13 mouse cellular contexts compared by ENCODE assay signal in the genomic region with DNA sequence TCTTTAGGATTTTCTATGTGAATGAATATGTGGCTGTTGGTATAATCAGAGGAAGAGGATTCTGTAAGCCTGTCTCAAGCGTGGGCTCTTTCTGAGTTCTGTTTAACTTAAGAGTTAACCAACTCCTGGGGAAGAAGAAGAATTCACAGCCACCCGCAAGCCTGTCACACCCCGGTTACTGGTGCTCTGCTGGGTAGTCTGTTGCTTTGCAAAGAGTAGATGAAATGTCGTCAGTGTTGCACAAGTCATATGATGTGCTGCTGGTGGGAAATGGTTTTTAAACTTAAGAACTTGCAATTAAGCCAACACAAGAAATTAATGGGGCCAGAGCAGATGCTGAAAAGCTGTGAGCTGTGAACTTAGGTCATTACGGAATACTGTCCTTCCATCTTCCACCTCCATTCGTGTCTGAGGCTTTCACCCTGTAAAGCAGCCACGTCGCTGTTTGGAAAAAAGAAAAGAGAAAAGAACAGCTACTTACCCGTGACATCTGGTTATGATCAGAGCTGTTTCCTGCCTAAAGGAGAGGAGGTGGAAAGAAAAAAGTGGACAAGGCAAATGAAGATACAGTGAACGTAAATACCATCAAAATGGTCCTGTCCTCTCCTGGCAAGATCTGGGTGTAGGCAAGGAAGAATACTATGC. TPM values are rescaled to one million over a fixed set of nuclear protein-coding genes. Genes with fewer than 3 reads are reported as not detected.
DNase-seq lines count a peak whose midpoint lies in the region; ATAC-seq and TF ChIP-seq lines count a peak whose summit lies in the region.
"Had no signal": no experiment of that assay in that cellular context is flagged by ENCODE, and none has a peak within 500 bp of the region (broad histone marks: within the 10 kb centered on the region; RNA-seq: fewer than 3 reads in every experiment).

No protein-coding gene starts in this region.

- H3K4me2 ChIP-seq in lung, embryonic 14.5 days: peak overlapping the region; percentile 39; the same call in 1 of the 2 replicates
- peak overlapping the region; percentile 34 for H3K4me2 ChIP-seq in intestine, embryonic 15.5 days (replicated peaks)
- H3K4me2 ChIP-seq in stomach, embryonic 14.5 days (replicated peaks; ENCODE audit: low read depth, low read length): peak overlapping the region; percentile 27

- 31% methylated on average over 10 of the region's 10 CpGs for WGBS in lung, embryonic 14.5 days
- 39% methylated on average over 10 of the region's 10 CpGs for WGBS in lung, adult 2 months
- WGBS in intestine, embryonic 15.5 days: 36% methylated on average over 10 of the region's 10 CpGs
- 35% methylated on average over 10 of the region's 10 CpGs for WGBS in stomach, embryonic 14.5 days

- H3K27ac ChIP-seq in gastrocnemius, adult 2 months: peak overlapping the region; percentile 61
- peak overlapping the region; percentile 18; the same call in 1 of the 2 replicates for H3K27ac ChIP-seq in lung, embryonic 14.5 days (ENCODE audit: low read depth)
- H3K27ac ChIP-seq in intestine, embryonic 15.5 days: no peak overlapping the region
- peak overlapping the region; percentile 52; the same call in 1 of the 2 replicates for H3K27ac ChIP-seq in stomach, embryonic 14.5 days (ENCODE audit: low read length)

- H3K9ac ChIP-seq in lung, embryonic 14.5 days: no peak overlapping the region; the same call in 1 of the 2 replicates
- H3K9ac ChIP-seq in intestine, embryonic 15.5 days: no peak overlapping the region
- no peak overlapping the region; the same call in 1 of the 2 replicates for H3K9ac ChIP-seq in stomach, embryonic 14.5 days (replicated peaks; ENCODE audit: low read depth, low read length)

- H3K27me3 ChIP-seq in lung, embryonic 14.5 days (ENCODE audit: insufficient read depth, low read length): no peaks in the 10 kb centered on the region
- no peaks in the 10 kb centered on the region for H3K27me3 ChIP-seq in intestine, embryonic 15.5 days (replicated peaks)
- H3K27me3 ChIP-seq in stomach, embryonic 14.5 days (ENCODE audit: control insufficient read depth, insufficient read depth, low read length): no peaks in the 10 kb centered on the region

- no peak for TF ChIP-seq POLR2A in lung, adult 2 months (IDR thresholded peaks at IDR 0.05; ENCODE audit: borderline replicate concordance, extremely low read depth, low read depth, low read length)

- TF ChIP-seq CTCF in gastrocnemius, adult 2 months (IDR thresholded peaks at IDR 0.05): no peak
- no peak for TF ChIP-seq CTCF in lung, embryonic 14.5 days (IDR thresholded peaks at IDR 0.05; ENCODE audit: low read depth)
- no peak for TF ChIP-seq CTCF in lung, adult 2 months (IDR thresholded peaks at IDR 0.05; ENCODE audit: insufficient read depth, low read length)

- intact Hi-C loops in gastrocnemius, adult 2 months (cut with DNase I): no loop called here
- intact Hi-C loops in gastrocnemius, postnatal 36 days (cut with DNase I): no loop called here

- H3K36me3 ChIP-seq in lung, embryonic 14.5 days (ENCODE audit: insufficient read depth): peaks cover 20% of the 10 kb centered on the region
- H3K36me3 ChIP-seq in intestine, embryonic 15.5 days: peaks cover 8% of the 10 kb centered on the region
- peaks cover 14% of the 10 kb centered on the region for H3K36me3 ChIP-seq in stomach, embryonic 14.5 days (ENCODE audit: control insufficient read depth, insufficient read depth, low read length)

- H3K9me3 ChIP-seq in lung, embryonic 14.5 days (ENCODE audit: low read depth, low read length): no peaks in the 10 kb centered on the region
- no peaks in the 10 kb centered on the region for H3K9me3 ChIP-seq in intestine, embryonic 15.5 days
- H3K9me3 ChIP-seq in stomach, embryonic 14.5 days (ENCODE audit: control insufficient read depth, low read depth, low read length): no peaks in the 10 kb centered on the region
- H3K9me3 ChIP-seq: megakaryocyte, embryonic 14.5 days had no signal

- peak overlapping the region; percentile 64 for H3K4me3 ChIP-seq in gastrocnemius, adult 2 months
- no peak overlapping the region for H3K4me3 ChIP-seq in lung, embryonic 14.5 days (ENCODE audit: low read depth, low read length)
- H3K4me3 ChIP-seq in lung, adult 2 months (replicated peaks; ENCODE audit: extremely low read depth, low read depth, low read length): no peak overlapping the region
- H3K4me3 ChIP-seq in intestine, embryonic 15.5 days (replicated peaks): no peak overlapping the region
- H3K4me3 ChIP-seq in stomach, embryonic 14.5 days (ENCODE audit: low read depth, low read length): no peak overlapping the region; the same call in 1 of the 2 replicates
- H3K4me3 ChIP-seq: megakaryocyte, embryonic 14.5 days had no signal

- ATAC-seq in lung, embryonic 14.5 days (ENCODE audit: insufficient read depth): no peak
- no peak for ATAC-seq in intestine, embryonic 15.5 days
- no peak for ATAC-seq in stomach, embryonic 14.5 days (ENCODE audit: insufficient number of reproducible peaks, insufficient read depth, low FRiP score, low read depth)

- DNase-seq in gastrocnemius, adult 2 months: peak; percentile 30
- DNase-seq in gastrocnemius, postnatal 36 days: no peak
- no peak for DNase-seq in lung, embryonic 14.5 days
- DNase-seq in lung, adult 2 months: no peak
- no peak for DNase-seq in c-Kit-positive CD71-positive TER-119-positive erythroid progenitor cells, embryonic 14.5 days (ENCODE audit: low spot score)
- no peak for DNase-seq in cerebellum, postnatal 25 days
- DNase-seq: B cell, adult 2 months; cerebellum, adult 11-12 months; gastrocnemius, postnatal 10 days had no signal

- H3K4me1 ChIP-seq in lung, embryonic 14.5 days (ENCODE audit: insufficient read depth): no peaks in the 10 kb centered on the region
- H3K4me1 ChIP-seq in lung, adult 2 months (ENCODE audit: control insufficient read depth, insufficient read depth, low read length): no peaks in the 10 kb centered on the region
- H3K4me1 ChIP-seq in intestine, embryonic 15.5 days (replicated peaks): no peaks in the 10 kb centered on the region
- no peaks in the 10 kb centered on the region for H3K4me1 ChIP-seq in stomach, embryonic 14.5 days (ENCODE audit: control insufficient read depth, insufficient read depth, low read length)

RNA-seq across cellular contexts. Expression of a gene that starts 0.6 kb away (rescaled TPM):
- 1 to 10 TPM; 3.9 to 9.0 TPM for total RNA-seq in gastrocnemius, adult 2 months (2021)
- total RNA-seq in gastrocnemius, postnatal 36 days (2021): 1 to 10 TPM; 8.4 to 9.0 TPM
- polyA plus RNA-seq in lung, embryonic 14.5 days (2014; fragmentation: Nextera tagmentation; extraction: Ambion mirVana): 2.6 and 2.8 TPM in 2 replicates
- 6.7 and 13.0 TPM in 2 replicates for polyA plus RNA-seq in lung, adult 2 months (2012; rRNA removed)
- polyA plus RNA-seq in intestine, embryonic 15.5 days (2015; fragmentation: Nextera tagmentation; extraction: Ambion mirVana): 8.5 and 9.5 TPM in 2 replicates
- 12.7 and 13.3 TPM in 2 replicates for polyA plus RNA-seq in stomach, embryonic 14.5 days (2014; fragmentation: Nextera tagmentation; extraction: Ambion mirVana)

RNA-seq across cellular contexts. Expression of a gene that starts 27.0 kb away (rescaled TPM):
- total RNA-seq in gastrocnemius, adult 2 months (2021): 1 to 10 TPM; 2.1 to 4.6 TPM
- total RNA-seq in gastrocnemius, postnatal 36 days (2021): 1 to 10 TPM; 3.0 to 5.9 TPM
- polyA plus RNA-seq in lung, embryonic 14.5 days (2014; fragmentation: Nextera tagmentation; extraction: Ambion mirVana): 20.6 and 24.3 TPM in 2 replicates
- 47.8 and 82.1 TPM in 2 replicates for polyA plus RNA-seq in lung, adult 2 months (2012; rRNA removed)
- polyA plus RNA-seq in intestine, embryonic 15.5 days (2015; fragmentation: Nextera tagmentation; extraction: Ambion mirVana): 28.2 and 29.6 TPM in 2 replicates
- polyA plus RNA-seq in stomach, embryonic 14.5 days (2014; fragmentation: Nextera tagmentation; extraction: Ambion mirVana): 20.3 and 24.5 TPM in 2 replicates

RNA-seq across cellular contexts. Expression of a gene that starts 59.9 kb away (rescaled TPM):
- total RNA-seq in gastrocnemius, adult 2 months (2021): not detected
- not detected for total RNA-seq in gastrocnemius, postnatal 36 days (2021)
- polyA plus RNA-seq in lung, embryonic 14.5 days (2014; fragmentation: Nextera tagmentation; extraction: Ambion mirVana): 0.14 TPM in 1 of 2 replicates, not detected in the other
- polyA plus RNA-seq in lung, adult 2 months (2012; rRNA removed): not detected in 2 replicates
- polyA plus RNA-seq in intestine, embryonic 15.5 days (2015; fragmentation: Nextera tagmentation; extraction: Ambion mirVana): not detected in 2 replicates
- polyA plus RNA-seq in stomach, embryonic 14.5 days (2014; fragmentation: Nextera tagmentation; extraction: Ambion mirVana): not detected in 2 replicates
- total RNA-seq: gastrocnemius, postnatal 10 days had no signal
- polyA plus RNA-seq: large intestine, adult 2 months had no signal
